Mouse (Mus musculus) limb, embryonic 12.5 days (tissue): Measurements from ENCODE around the gene Arl14ep. TPM values are rescaled to one million over a fixed set of nuclear protein-coding genes. Genes with fewer than 3 reads are reported as not detected.

Source experiments
- ATAC-seq: fragments of 200-750 bp; cut with Nextera tagmentation; 2 replicates; pipeline ENCODE4 v1.8.0; 2017; ENCODE audit warnings: low read depth, moderate TSS enrichment; ENCODE audit not compliant: insufficient number of reproducible peaks, insufficient read depth, low FRiP score, low TSS enrichment
- H3K27ac ChIP-seq: fragments of 300-500 bp; sonication (generic); 2 replicates; pipeline ENCODE4 v1.5.1; 2016; ENCODE audit warnings: mild to moderate bottlenecking, moderate library complexity
- H3K27me3 ChIP-seq: fragments of 300-500 bp; sonication (generic); 2 replicates; pipeline ENCODE4 v1.6.1; 2016; ENCODE audit warnings: mild to moderate bottlenecking, moderate library complexity
- H3K36me3 ChIP-seq: fragments of 300-500 bp; sonication (generic); 2 replicates; pipeline ENCODE4 v1.6.1; 2016; ENCODE audit warnings: mild to moderate bottlenecking, moderate library complexity
- H3K4me1 ChIP-seq: fragments of 300-500 bp; sonication (generic); replicated peaks from 2 replicates; pipeline ENCODE4 v1.6.1; 2016
- H3K4me2 ChIP-seq: fragments of 300-500 bp; sonication (generic); 2 replicates; pipeline ENCODE4 v1.6.1; 2016; ENCODE audit warnings: mild to moderate bottlenecking, moderate library complexity
- H3K4me3 ChIP-seq: fragments of 300-500 bp; sonication (generic); replicated peaks from 2 replicates; pipeline ENCODE4 v1.5.1; 2016; ENCODE audit warnings: mild to moderate bottlenecking
- H3K9ac ChIP-seq: fragments of 300-500 bp; sonication (generic); replicated peaks from 2 replicates; pipeline ENCODE4 v1.6.1; 2016; ENCODE audit warnings: mild to moderate bottlenecking, moderate library complexity
- H3K9me3 ChIP-seq: fragments of 300-500 bp; sonication (generic); 2 replicates; pipeline ENCODE4 v1.6.1; 2016; ENCODE audit warnings: mild to moderate bottlenecking, moderate library complexity
- WGBS: fragments of 180-500 bp; shearing (Covaris S2); methylation state at CpG from one replicate; pipeline ENCODE4 v1.1.7; 2016; 5-methylcytosine and 5-hydroxymethylcytosine counted together
- polyA plus RNA-seq: library from polyadenylated mRNA; unstranded; fragments of >200 nt; fragmentation: Nextera tagmentation; extraction: Ambion mirVana; gene quantifications from 2 replicates; pipeline ENCODE4 v1.2.1, GENCODE M21; 2016

The Arl14ep gene
- polyA plus RNA-seq, 1 experiment from 2014 or later, result 66.8 TPM

DNA sequence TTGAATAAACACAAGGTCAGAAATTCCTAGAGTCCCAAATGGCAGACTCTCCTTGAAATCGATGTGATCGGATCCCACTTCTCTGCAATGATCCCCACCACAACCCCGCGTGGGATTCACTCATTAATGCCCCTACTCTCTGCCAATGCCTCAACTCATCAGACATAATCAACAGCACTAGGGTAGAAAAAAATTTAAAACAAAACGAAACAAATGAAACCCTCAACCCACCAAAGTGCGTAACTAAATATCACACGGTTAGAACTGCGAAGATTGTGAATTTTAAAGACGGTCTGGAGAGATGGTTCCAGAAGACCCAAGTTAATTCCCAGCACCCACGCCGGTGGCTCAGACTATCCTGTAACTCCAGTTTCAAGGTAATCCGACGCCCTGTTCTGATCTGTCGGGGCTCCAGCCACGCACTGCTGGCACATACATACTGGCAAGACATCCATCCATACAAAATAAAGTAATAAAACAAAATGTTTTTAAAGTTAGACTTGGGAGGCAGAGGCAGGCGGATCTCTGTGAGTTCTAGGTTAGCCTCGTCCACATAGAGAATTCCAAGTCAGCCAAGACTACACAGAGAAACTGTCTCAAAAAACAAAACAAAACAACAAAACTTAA lies 779 bp downstream of the Arl14ep start:
- H3K27me3 ChIP-seq, result no peaks in the 10 kb centered on the region; the same call in 1 of the 2 replicates
- ATAC-seq, result no peak
- H3K4me1 ChIP-seq, result peaks cover 8% of the 10 kb centered on the region; the same call in 1 of the 2 replicates
- no peaks in the 10 kb centered on the region for H3K9me3 ChIP-seq
- H3K36me3 ChIP-seq, result peaks cover 7% of the 10 kb centered on the region
- peak overlapping the region; percentile 88 for H3K9ac ChIP-seq
- H3K27ac ChIP-seq, result no peak overlapping the region
- peak overlapping the region; percentile 56 for H3K4me2 ChIP-seq
- 62% methylated on average over 17 of the region's 17 CpGs for WGBS
- peak overlapping the region; percentile 87 for H3K4me3 ChIP-seq

DNA sequence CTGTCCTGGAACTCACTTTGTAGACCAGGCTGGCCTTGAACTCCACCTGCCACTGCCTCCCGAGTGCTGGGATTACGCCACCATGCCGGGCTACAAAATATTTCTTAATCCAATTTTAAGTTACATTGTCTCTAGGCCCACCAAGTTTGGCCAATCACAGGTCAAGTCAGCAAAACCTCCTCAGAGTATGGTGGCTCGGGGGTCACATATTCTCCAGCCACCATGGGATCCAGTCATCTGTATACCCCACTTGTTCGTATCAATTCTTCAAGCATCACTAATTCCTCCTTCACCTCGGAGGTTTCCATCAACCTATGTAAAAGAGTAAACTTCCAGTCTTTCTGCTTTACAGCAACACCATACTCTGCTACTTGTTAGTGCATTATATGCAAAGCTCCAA lies 1.4 kb downstream of the Arl14ep start:
- peaks cover 13% of the 10 kb centered on the region for H3K36me3 ChIP-seq
- no peak for ATAC-seq
- no peak overlapping the region for H3K4me3 ChIP-seq
- no peaks in the 10 kb centered on the region for H3K9me3 ChIP-seq
- H3K4me2 ChIP-seq, result peak overlapping the region; percentile 56
- H3K4me1 ChIP-seq, result peaks cover 8% of the 10 kb centered on the region; the same call in 1 of the 2 replicates
- H3K9ac ChIP-seq, result no peak overlapping the region
- 95% methylated on average over 6 of the region's 6 CpGs for WGBS
- no peak overlapping the region for H3K27ac ChIP-seq
- no peaks in the 10 kb centered on the region; the same call in 1 of the 2 replicates for H3K27me3 ChIP-seq

DNA sequence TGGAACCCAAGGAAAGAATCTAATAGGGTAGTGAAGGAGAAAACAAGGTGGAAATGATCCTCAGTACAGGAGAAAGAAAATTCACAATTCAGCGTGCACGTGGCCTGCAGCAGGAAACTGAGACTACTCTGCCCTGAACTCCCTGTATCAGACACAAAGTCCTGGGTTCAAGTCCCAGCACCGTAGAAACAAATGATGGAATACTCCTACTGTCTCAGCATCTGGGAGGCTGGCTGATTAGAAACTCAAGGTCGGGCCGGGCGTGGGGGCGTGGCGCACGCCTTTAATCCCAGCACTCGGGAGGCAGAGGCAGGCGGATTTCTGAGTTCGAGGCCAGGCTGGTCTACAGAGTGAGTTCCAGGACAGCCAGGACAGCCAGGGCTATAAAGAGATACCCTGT lies 3.3 kb downstream of the Arl14ep start:
- Histone ChIP-seq H3K9ac (no peak overlapping the region), H3K9me3 (no peaks in the 10 kb centered on the region), H3K27ac (no peak overlapping the region), H3K4me2 (no peak overlapping the region), H3K27me3 (no peaks in the 10 kb centered on the region; the same call in 1 of the 2 replicates), H3K36me3 (peaks cover 31% of the 10 kb centered on the region), H3K4me3 (no peak overlapping the region), H3K4me1 (peaks cover 8% of the 10 kb centered on the region; the same call in 1 of the 2 replicates)
- 96% methylated on average over 12 of the region's 12 CpGs for WGBS
- no peak for ATAC-seq

DNA sequence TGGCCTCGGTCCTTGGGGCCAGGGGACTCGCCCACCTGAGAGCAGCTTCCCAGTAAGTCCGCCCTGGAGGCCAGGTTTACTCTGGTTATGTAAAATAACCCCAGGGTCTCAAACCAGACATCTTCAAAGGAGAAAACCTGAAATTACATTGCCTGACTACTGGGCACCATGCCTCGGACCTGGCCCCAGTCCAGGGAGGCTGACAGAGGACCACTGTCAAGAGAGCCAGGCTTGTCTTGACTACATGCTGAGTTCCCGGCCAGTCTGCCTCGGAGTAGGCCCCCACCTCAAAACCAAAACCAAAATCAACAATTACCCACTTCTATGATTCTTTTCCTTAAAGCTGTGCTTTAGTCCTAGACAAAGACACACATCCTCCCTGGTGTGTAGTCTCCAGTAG lies 5.9 kb downstream of the Arl14ep start:
- Histone ChIP-seq H3K27me3 (no peaks in the 10 kb centered on the region), H3K9ac (no peak overlapping the region), H3K36me3 (peaks cover 52% of the 10 kb centered on the region), H3K4me3 (no peak overlapping the region), H3K4me2 (no peak overlapping the region), H3K9me3 (no peaks in the 10 kb centered on the region), H3K27ac (no peak overlapping the region), H3K4me1 (peaks cover 5% of the 10 kb centered on the region; the same call in 1 of the 2 replicates)
- WGBS, result 90% methylated on average over 6 of the region's 6 CpGs
- no peak for ATAC-seq

DNA sequence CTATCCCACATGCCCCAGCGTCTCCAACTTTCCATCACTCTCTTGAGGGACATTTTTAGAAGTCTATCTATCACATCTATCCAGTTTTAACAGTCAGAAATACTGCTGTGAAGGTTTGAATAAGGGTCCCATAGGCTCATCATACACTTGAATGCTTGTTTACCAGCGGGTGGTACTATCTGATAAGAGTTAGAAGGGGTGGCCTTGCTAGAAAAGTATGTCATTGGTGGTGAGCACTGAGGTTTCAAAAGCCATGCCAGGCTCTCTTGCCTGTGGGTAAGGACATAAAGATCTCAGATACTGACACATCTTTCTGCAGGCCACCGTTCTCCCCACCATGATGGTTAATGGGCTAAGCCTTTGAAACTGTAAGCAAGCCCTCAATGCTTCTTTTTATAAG lies 10.7 kb downstream of the Arl14ep start:
- no peaks in the 10 kb centered on the region for H3K9me3 ChIP-seq
- H3K27me3 ChIP-seq, result no peaks in the 10 kb centered on the region
- no peak for ATAC-seq
- no peak overlapping the region for H3K27ac ChIP-seq
- no peak overlapping the region for H3K4me2 ChIP-seq
- no peak overlapping the region for H3K9ac ChIP-seq
- H3K4me1 ChIP-seq, result no peaks in the 10 kb centered on the region
- H3K4me3 ChIP-seq, result no peak overlapping the region
- 89% methylated on average over 3 of the region's 3 CpGs for WGBS
- H3K36me3 ChIP-seq, result peaks cover 61% of the 10 kb centered on the region

DNA sequence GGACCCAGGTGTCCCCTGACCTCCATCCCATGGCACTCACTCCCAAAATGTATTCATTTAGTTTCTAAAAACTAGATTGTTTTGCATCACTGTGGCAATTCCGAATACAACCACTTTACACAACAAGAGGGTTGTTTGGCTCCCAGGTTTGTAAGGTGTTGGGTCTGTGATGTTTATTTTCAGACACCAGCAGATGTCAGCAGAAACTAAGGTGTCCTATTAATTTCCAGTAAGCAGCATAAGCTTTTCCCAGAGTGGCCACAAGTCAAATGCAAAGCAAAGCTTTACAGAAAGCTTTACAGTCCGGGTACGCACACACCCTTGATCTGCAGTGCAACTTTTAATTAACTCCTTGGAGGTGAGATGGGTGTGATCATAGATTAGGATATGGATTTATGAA lies 12.6 kb downstream of the Arl14ep start:
- H3K9me3 ChIP-seq, result no peaks in the 10 kb centered on the region
- no peak for ATAC-seq
- WGBS, result 85% methylated on average over 3 of the region's 3 CpGs

DNA sequence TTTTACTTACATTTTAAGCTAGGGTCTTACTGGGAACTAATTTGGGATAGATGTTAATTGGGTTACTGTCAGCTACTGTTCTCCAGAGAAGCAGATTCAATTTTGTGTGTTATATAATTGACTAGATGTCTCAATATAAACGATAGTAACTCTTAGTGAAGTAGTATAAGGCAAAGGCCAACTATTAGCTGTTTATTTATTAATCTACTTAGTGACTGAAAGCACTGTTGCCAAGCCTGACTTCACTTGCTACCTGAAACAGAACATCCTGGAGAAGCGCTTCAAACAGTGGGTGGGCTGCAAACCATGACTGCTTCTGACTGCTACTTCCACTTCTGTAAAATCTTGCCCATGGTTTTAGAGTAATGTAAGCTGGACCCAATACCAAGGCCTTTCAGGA lies 13.2 kb downstream of the Arl14ep start:
- no peak overlapping the region for H3K27ac ChIP-seq
- peaks cover 3% of the 10 kb centered on the region; the same call in 1 of the 2 replicates for H3K27me3 ChIP-seq
- 89% methylated on average over 2 of the region's 2 CpGs for WGBS
- peaks cover 37% of the 10 kb centered on the region for H3K36me3 ChIP-seq
- no peaks in the 10 kb centered on the region for H3K9me3 ChIP-seq
- no peak overlapping the region for H3K4me2 ChIP-seq
- no peaks in the 10 kb centered on the region for H3K4me1 ChIP-seq
- no peak for ATAC-seq
- no peak overlapping the region for H3K9ac ChIP-seq
- no peak overlapping the region for H3K4me3 ChIP-seq

More for the DNA sequence above, 12.6 kb downstream of the Arl14ep start:
- no peak overlapping the region for H3K27ac ChIP-seq
- H3K4me1 ChIP-seq, result no peaks in the 10 kb centered on the region
- H3K4me2 ChIP-seq, result no peak overlapping the region
- H3K36me3 ChIP-seq, result peaks cover 43% of the 10 kb centered on the region
- H3K4me3 ChIP-seq, result no peak overlapping the region
- H3K9ac ChIP-seq, result no peak overlapping the region
- no peaks in the 10 kb centered on the region; the same call in 1 of the 2 replicates for H3K27me3 ChIP-seq

DNA sequence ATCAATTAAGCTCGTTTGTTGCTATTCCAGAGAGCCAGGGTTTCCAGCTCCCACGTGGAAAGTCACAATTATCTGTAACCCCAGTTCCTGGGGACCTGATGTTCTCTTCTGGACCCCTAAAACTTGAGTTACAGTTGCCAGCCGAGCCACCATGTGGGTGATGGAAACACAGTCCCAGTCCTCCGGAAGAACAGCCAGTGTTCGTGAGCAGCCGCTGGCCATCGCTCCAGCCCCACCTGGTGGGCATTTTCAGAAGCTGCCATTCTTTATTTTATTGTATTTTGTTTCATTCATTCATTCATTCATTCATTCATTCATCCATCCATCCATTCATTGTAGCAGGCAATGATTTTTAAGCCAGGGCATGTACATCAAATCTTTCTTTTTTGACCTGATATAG lies 14.0 kb downstream of the Arl14ep start:
- H3K4me3 ChIP-seq, result no peak overlapping the region
- no peaks in the 10 kb centered on the region for H3K9me3 ChIP-seq
- H3K27ac ChIP-seq, result no peak overlapping the region
- H3K4me2 ChIP-seq, result no peak overlapping the region
- no peak overlapping the region for H3K9ac ChIP-seq
- ATAC-seq, result no peak
- no peaks in the 10 kb centered on the region for H3K4me1 ChIP-seq
- peaks cover 29% of the 10 kb centered on the region for H3K36me3 ChIP-seq
- 27% methylated on average over 7 of the region's 7 CpGs for WGBS
- peaks cover 3% of the 10 kb centered on the region; the same call in 1 of the 2 replicates for H3K27me3 ChIP-seq

GRCm38 (mm10) chr2:106959380-106959779 lies 14.8 kb downstream of the Arl14ep start:
- Histone ChIP-seq H3K9me3 (no peaks in the 10 kb centered on the region), H3K9ac (no peak overlapping the region), H3K4me3 (no peak overlapping the region), H3K4me1 (no peaks in the 10 kb centered on the region), H3K4me2 (no peak overlapping the region), H3K27me3 (peaks cover 3% of the 10 kb centered on the region; the same call in 1 of the 2 replicates), H3K36me3 (peaks cover 21% of the 10 kb centered on the region), H3K27ac (no peak overlapping the region)
- WGBS, result 88% methylated on average over 5 of the region's 5 CpGs
- no peak for ATAC-seq

DNA sequence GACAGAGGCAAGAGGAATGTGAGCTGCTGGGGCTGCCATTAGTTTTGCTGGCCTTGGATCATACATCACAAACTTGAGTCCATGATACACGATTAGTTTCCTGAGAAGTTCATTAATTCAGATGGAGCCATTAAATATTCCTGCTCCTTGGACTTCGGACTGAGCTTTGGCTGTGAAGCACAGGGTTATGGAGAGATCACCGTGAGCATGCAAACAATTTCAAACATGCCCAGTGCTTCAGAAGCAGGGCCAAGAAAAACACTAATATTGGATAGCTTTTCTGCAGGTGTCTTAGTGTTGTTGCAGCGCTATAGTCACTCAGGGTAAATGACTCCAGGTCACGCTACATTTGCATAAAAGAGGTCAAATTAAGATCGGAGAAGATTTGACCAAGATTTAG lies 15.3 kb downstream of the Arl14ep start:
- Histone ChIP-seq H3K36me3 (peaks cover 20% of the 10 kb centered on the region; the same call in 1 of the 2 replicates), H3K27ac (no peak overlapping the region), H3K9ac (no peak overlapping the region), H3K4me2 (no peak overlapping the region), H3K9me3 (no peaks in the 10 kb centered on the region), H3K4me1 (no peaks in the 10 kb centered on the region), H3K4me3 (no peak overlapping the region), H3K27me3 (peaks cover 5% of the 10 kb centered on the region; the same call in 1 of the 2 replicates)
- 90% methylated on average over 6 of the region's 6 CpGs for WGBS
- ATAC-seq, result no peak

DNA sequence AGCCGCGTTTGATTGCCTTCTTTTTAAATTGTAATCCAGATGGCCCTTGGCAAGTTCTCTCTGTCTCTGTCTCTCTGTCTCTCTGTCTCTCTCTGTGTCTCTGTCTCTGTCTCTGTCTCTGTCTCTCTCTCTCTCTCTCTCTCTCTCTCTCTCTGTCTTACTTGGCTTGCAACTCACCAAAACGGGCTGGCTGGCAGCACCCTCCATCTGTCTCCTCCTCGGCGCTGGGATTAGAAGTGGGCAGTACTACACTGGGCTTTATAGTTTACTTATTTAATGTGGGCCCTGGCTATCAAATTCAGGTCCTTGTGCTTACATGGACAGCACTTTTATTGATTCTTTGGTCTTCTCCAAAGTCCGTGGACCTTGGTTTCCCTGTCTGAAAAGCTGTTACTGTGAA lies 18.1 kb downstream of the Arl14ep start:
- Histone ChIP-seq H3K9me3 (no peaks in the 10 kb centered on the region), H3K4me2 (peak overlapping the region; percentile 13; the same call in 1 of the 2 replicates), H3K9ac (no peak overlapping the region), H3K4me3 (no peak overlapping the region), H3K27ac (no peak overlapping the region), H3K4me1 (no peaks in the 10 kb centered on the region), H3K36me3 (no peaks in the 10 kb centered on the region), H3K27me3 (peaks cover 5% of the 10 kb centered on the region; the same call in 1 of the 2 replicates)
- WGBS, result 61% methylated on average over 6 of the region's 6 CpGs
- ATAC-seq, result no peak

GRCm38 (mm10) chr2:106955621-106956020 lies 18.6 kb downstream of the Arl14ep start:
- no peak overlapping the region for H3K9ac ChIP-seq
- peak overlapping the region; percentile 13; the same call in 1 of the 2 replicates for H3K4me2 ChIP-seq
- no peak overlapping the region for H3K4me3 ChIP-seq
- WGBS, result 13% methylated on average over 10 of the region's 10 CpGs
- no peak overlapping the region for H3K27ac ChIP-seq
- no peaks in the 10 kb centered on the region for H3K36me3 ChIP-seq
- peaks cover 5% of the 10 kb centered on the region; the same call in 1 of the 2 replicates for H3K27me3 ChIP-seq
- ATAC-seq, result no peak
- H3K4me1 ChIP-seq, result no peaks in the 10 kb centered on the region
- no peaks in the 10 kb centered on the region for H3K9me3 ChIP-seq
